Mouse (Mus musculus) embryonic facial prominence, embryonic 10.5 days (tissue): ENCODE measurements around the gene Sprr2i. TPM values are rescaled to one million over a fixed set of nuclear protein-coding genes. Genes with fewer than 3 reads are reported as not detected.

Experiments used
- polyA plus RNA-seq: library from polyadenylated mRNA; unstranded; fragments of >200 nt; fragmentation: Nextera tagmentation; extraction: Ambion mirVana; gene quantifications from 2 replicates; pipeline ENCODE4 v1.2.1, GENCODE M21; 2016

Gene Sprr2i
- polyA plus RNA-seq, 1 experiment from 2014 or later = not detected

Other genes with a start within 250 kb of the Sprr2i start
- gene Sprr2a1, start 192.2 kb upstream of the Sprr2i start, polyA plus RNA-seq = not detected in 2 replicates
- gene Sprr2a2, start 192.1 kb upstream of the Sprr2i start, polyA plus RNA-seq = not detected in 2 replicates
- not detected in 2 replicates for gene Sprr2a3, start 122.6 kb upstream of the Sprr2i start, polyA plus RNA-seq
- not detected in 2 replicates for gene Sprr2b, start 91.4 kb upstream of the Sprr2i start, polyA plus RNA-seq
- gene Sprr2d, start 68.9 kb upstream of the Sprr2i start, polyA plus RNA-seq = not detected in 2 replicates
- gene Sprr2e, start 55.8 kb upstream of the Sprr2i start, polyA plus RNA-seq = not detected in 2 replicates
- not detected in 2 replicates for gene Sprr2f, start 42.8 kb upstream of the Sprr2i start, polyA plus RNA-seq
- not detected in 2 replicates for gene Sprr2h, start 22.3 kb upstream of the Sprr2i start, polyA plus RNA-seq
- not detected in 2 replicates for gene Sprr2j-ps, start 10.1 kb downstream of the Sprr2i start, polyA plus RNA-seq
- gene Gm9774, start 21.4 kb downstream of the Sprr2i start, polyA plus RNA-seq = 10.3 and 10.6 TPM in 2 replicates
- gene Sprr2k, start 24.6 kb downstream of the Sprr2i start, polyA plus RNA-seq = not detected in 2 replicates
- gene Sprr1b, start 30.8 kb downstream of the Sprr2i start, polyA plus RNA-seq = not detected in 2 replicates
- not detected in 2 replicates for gene Sprr3, start 50.7 kb downstream of the Sprr2i start, polyA plus RNA-seq
- not detected in 2 replicates for gene Sprr1a, start 77.9 kb downstream of the Sprr2i start, polyA plus RNA-seq
- gene Sprr4, start 92.5 kb downstream of the Sprr2i start, polyA plus RNA-seq = not detected in 2 replicates
- gene 2310046K23Rik, start 126.5 kb downstream of the Sprr2i start, polyA plus RNA-seq = not detected in 2 replicates
- gene Ivl, start 165.7 kb downstream of the Sprr2i start, polyA plus RNA-seq = not detected in 2 replicates
- not detected in 2 replicates for gene Smcp, start 181.0 kb downstream of the Sprr2i start, polyA plus RNA-seq
- not detected in 2 replicates for gene 2210017I01Rik, start 199.5 kb downstream of the Sprr2i start, polyA plus RNA-seq
- gene Lce6a, start 213.7 kb downstream of the Sprr2i start, polyA plus RNA-seq = not detected in 2 replicates
- not detected in 2 replicates for gene Lce1a1, start 240.3 kb downstream of the Sprr2i start, polyA plus RNA-seq
- gene Lce1b, start 248.9 kb downstream of the Sprr2i start, polyA plus RNA-seq = not detected in 2 replicates